Mouse (Mus musculus) myocyte (in vitro differentiated cells): ENCODE measurements at regions not wholly inside any gene's neighbourhood (a gene's known extent, or its start where the extent isn't known, plus 50 kb on each side); places are given as distances from the start of the nearest gene placed in this dataset.

Experiments
- E2F4 ChIP-seq: IDR thresholded peaks from one replicate; pipeline ENCODE4 v1.6.1; 2011; ENCODE audit warnings: mild to moderate bottlenecking, control low read depth, moderate library complexity; ENCODE audit not compliant: insufficient read depth
- MAX ChIP-seq: IDR thresholded peaks from one replicate; pipeline ENCODE4 v1.6.1; 2011; ENCODE audit warnings: low read depth, mild to moderate bottlenecking, control low read depth
- MYOD1 ChIP-seq, 3 experiments: IDR thresholded peaks; one replicate each; pipeline ENCODE4 v1.6.1; 2011; ENCODE audit warnings: control low read depth in 2 of 3, low read depth in 2 of 3, mild to moderate bottlenecking in 2 of 3, moderate library complexity in 1 of 3; ENCODE audit not compliant: insufficient read length in 2 of 3, control insufficient read depth in 1 of 3
- POLR2A ChIP-seq: IDR thresholded peaks from one replicate; pipeline ENCODE4 v1.6.1; 2011; ENCODE audit warnings: low read depth, mild to moderate bottlenecking, control low read depth, moderate library complexity; ENCODE audit not compliant: insufficient read length
- SRF ChIP-seq: IDR thresholded peaks from one replicate; pipeline ENCODE4 v1.6.1; 2011; ENCODE audit warnings: low read depth; ENCODE audit not compliant: control insufficient read depth, insufficient read length
- TCF12 ChIP-seq: IDR thresholded peaks from one replicate; pipeline ENCODE4 v1.6.1; 2011; ENCODE audit warnings: mild to moderate bottlenecking, control low read depth; ENCODE audit not compliant: poor library complexity, insufficient read depth, severe bottlenecking
- USF1 ChIP-seq: IDR thresholded peaks from one replicate; pipeline ENCODE4 v1.6.1; 2011; ENCODE audit warnings: low read depth, mild to moderate bottlenecking, control low read depth, moderate library complexity

GRCm38 (mm10) chr14:105722923-105723322 is 173.7 kb downstream of the Spry2 start:
- no peak for TF ChIP-seq SRF
- TF ChIP-seq E2F4 = no peak
- no peak for TF ChIP-seq POLR2A
- no peak for TF ChIP-seq USF1
- no peak for TF ChIP-seq MYOD1 (IDR thresholded peaks at IDR 0.05; ENCODE audit: control insufficient read depth in 1 of 3, insufficient read length in 2 of 3, low read depth in 2 of 3)
- no peak for TF ChIP-seq TCF12
- TF ChIP-seq MAX = no peak
